Mouse (Mus musculus): ENCODE data around the gene Dcaf10. TPM values are rescaled to one million over a fixed set of nuclear protein-coding genes. Genes with fewer than 3 reads are reported as not detected.
A peak's percentile ranks its signal among the peaks of the same experiment; 100 is the strongest.

Dcaf10 gene
- total and polyA plus RNA-seq, 3 experiments: 13.8 to 28.8 (median 18.0) TPM

DNA sequence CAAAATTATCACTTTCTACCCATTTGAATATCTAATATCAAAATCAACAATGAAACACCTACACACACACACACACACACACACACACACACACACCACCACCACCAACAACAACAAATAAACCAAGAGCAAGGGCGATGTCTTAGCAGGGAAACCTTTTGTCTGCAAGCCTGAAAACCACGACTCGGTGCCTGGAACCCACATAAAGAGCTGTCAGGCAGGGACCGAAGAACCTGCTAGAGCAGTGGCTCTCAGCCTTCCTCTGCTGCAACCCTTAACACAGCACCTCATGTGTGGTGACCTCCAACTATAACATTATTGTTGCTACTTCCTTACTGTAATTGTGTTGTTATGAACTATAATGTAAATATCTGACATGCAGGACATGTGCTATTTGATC is 60.4 kb downstream of the Dcaf10 start:
- peaks cover 65% of the 10 kb centered on the region for H3K4me1 ChIP-seq (ENCODE audit: insufficient read depth, low read depth, low read length)
- TF ChIP-seq POLR2AphosphoS5 (IDR thresholded peaks at IDR 0.05; ENCODE audit: insufficient replicate concordance, low read depth, low read length): no peak
- TF ChIP-seq CTCF (IDR thresholded peaks at IDR 0.05; ENCODE audit: low read depth, low read length): no peak
- TF ChIP-seq GATA1 (IDR thresholded peaks at IDR 0.05; ENCODE audit: borderline replicate concordance, low read length): no peak
- TF ChIP-seq GATA2 (IDR thresholded peaks at IDR 0.05; ENCODE audit: borderline replicate concordance, low read depth, low read length): no peak
- TF ChIP-seq TAL1 (conservative IDR thresholded peaks at IDR 0.05; ENCODE audit: low read depth, low read length): no peak
- H3K9me3 ChIP-seq (replicated peaks): peaks cover 12% of the 10 kb centered on the region
- DNase-seq (ENCODE audit: low spot score) (no peak), ATAC-seq (ENCODE audit: extremely low read depth, insufficient number of reproducible peaks, low FRiP score, poor library complexity, severe bottlenecking) (no peak)
- peaks cover 79% of the 10 kb centered on the region for H3K36me3 ChIP-seq (replicated peaks)
- H3K4me3 ChIP-seq (ENCODE audit: low read depth, low read length): no peak overlapping the region
- no peaks in the 10 kb centered on the region for H3K27me3 ChIP-seq (ENCODE audit: insufficient read depth, low read length)

GRCm38 (mm10) chr4:45402878-45403498 is 61.1 kb downstream of the Dcaf10 start:
- DNase-seq (ENCODE audit: low spot score) (peak; percentile 31), ATAC-seq (ENCODE audit: extremely low read depth, insufficient number of reproducible peaks, low FRiP score, poor library complexity, severe bottlenecking) (no peak)
- Histone ChIP-seq H3K27me3 (ENCODE audit: insufficient read depth, low read length) (no peaks in the 10 kb centered on the region), H3K9me3 (replicated peaks) (peaks cover 12% of the 10 kb centered on the region), H3K4me1 (ENCODE audit: insufficient read depth, low read depth, low read length) (peaks cover 65% of the 10 kb centered on the region), H3K36me3 (replicated peaks) (peaks cover 73% of the 10 kb centered on the region), H3K4me3 (ENCODE audit: low read depth, low read length) (no peak overlapping the region; the same call in 1 of the 2 replicates)
- TF ChIP-seq CTCF (IDR thresholded peaks at IDR 0.05; ENCODE audit: low read depth, low read length) (no peak), GATA2 (IDR thresholded peaks at IDR 0.05; ENCODE audit: borderline replicate concordance, low read depth, low read length) (no peak), GATA1 (IDR thresholded peaks at IDR 0.05; ENCODE audit: borderline replicate concordance, low read length) (no peak), POLR2AphosphoS5 (IDR thresholded peaks at IDR 0.05; ENCODE audit: insufficient replicate concordance, low read depth, low read length) (no peak), TAL1 (conservative IDR thresholded peaks at IDR 0.05; ENCODE audit: low read depth, low read length) (no peak)

- no peak for ATAC-seq (ENCODE audit: extremely low read depth, insufficient number of reproducible peaks, low FRiP score, poor library complexity, severe bottlenecking)
- no peak for DNase-seq (ENCODE audit: low spot score)
- Histone ChIP-seq H3K4me3 (ENCODE audit: low read depth, low read length) (no peak overlapping the region; the same call in 1 of the 2 replicates), H3K4me1 (ENCODE audit: insufficient read depth, low read depth, low read length) (peaks cover 63% of the 10 kb centered on the region), H3K36me3 (replicated peaks) (peaks cover 68% of the 10 kb centered on the region), H3K27me3 (ENCODE audit: insufficient read depth, low read length) (no peaks in the 10 kb centered on the region), H3K9me3 (replicated peaks) (peaks cover 12% of the 10 kb centered on the region)
- no peak for TF ChIP-seq GATA2 (IDR thresholded peaks at IDR 0.05; ENCODE audit: borderline replicate concordance, low read depth, low read length)
- TF ChIP-seq TAL1 (conservative IDR thresholded peaks at IDR 0.05; ENCODE audit: low read depth, low read length): no peak
- TF ChIP-seq GATA1 (IDR thresholded peaks at IDR 0.05; ENCODE audit: borderline replicate concordance, low read length): no peak
- no peak for TF ChIP-seq CTCF (IDR thresholded peaks at IDR 0.05; ENCODE audit: low read depth, low read length)
- no peak for TF ChIP-seq POLR2AphosphoS5 (IDR thresholded peaks at IDR 0.05; ENCODE audit: insufficient replicate concordance, low read depth, low read length)
Observed at GRCm38 (mm10) chr4:45403499-45403878, 61.6 kb downstream of the Dcaf10 start.

GRCm38 (mm10) chr4:45404086-45404485 is 62.2 kb downstream of the Dcaf10 start:
- no peak for DNase-seq (ENCODE audit: low spot score)
- no peak for ATAC-seq (ENCODE audit: extremely low read depth, insufficient number of reproducible peaks, low FRiP score, poor library complexity, severe bottlenecking)
- Histone ChIP-seq H3K4me1 (ENCODE audit: insufficient read depth, low read depth, low read length) (peaks cover 63% of the 10 kb centered on the region), H3K4me3 (ENCODE audit: low read depth, low read length) (peak overlapping the region; percentile 38; the same call in 1 of the 2 replicates), H3K9me3 (replicated peaks) (peaks cover 8% of the 10 kb centered on the region), H3K27me3 (ENCODE audit: insufficient read depth, low read length) (no peaks in the 10 kb centered on the region), H3K36me3 (replicated peaks) (peaks cover 62% of the 10 kb centered on the region)
- TF ChIP-seq GATA1 (IDR thresholded peaks at IDR 0.05; ENCODE audit: borderline replicate concordance, low read length) (no peak), POLR2AphosphoS5 (IDR thresholded peaks at IDR 0.05; ENCODE audit: insufficient replicate concordance, low read depth, low read length) (no peak), GATA2 (IDR thresholded peaks at IDR 0.05; ENCODE audit: borderline replicate concordance, low read depth, low read length) (no peak), CTCF (IDR thresholded peaks at IDR 0.05; ENCODE audit: low read depth, low read length) (no peak)

GRCm38 (mm10) chr4:45405315-45405714 is 63.4 kb downstream of the Dcaf10 start:
- ATAC-seq (ENCODE audit: extremely low read depth, insufficient number of reproducible peaks, low FRiP score, poor library complexity, severe bottlenecking) (no peak), DNase-seq (ENCODE audit: low spot score) (no peak)
- Histone ChIP-seq H3K36me3 (replicated peaks) (peaks cover 50% of the 10 kb centered on the region), H3K9me3 (replicated peaks) (no peaks in the 10 kb centered on the region), H3K27me3 (ENCODE audit: insufficient read depth, low read length) (no peaks in the 10 kb centered on the region), H3K4me3 (ENCODE audit: low read depth, low read length) (no peak overlapping the region), H3K4me1 (ENCODE audit: insufficient read depth, low read depth, low read length) (peaks cover 60% of the 10 kb centered on the region)
- TF ChIP-seq GATA2 (IDR thresholded peaks at IDR 0.05; ENCODE audit: borderline replicate concordance, low read depth, low read length) (no peak), GATA1 (IDR thresholded peaks at IDR 0.05; ENCODE audit: borderline replicate concordance, low read length) (no peak), TAL1 (conservative IDR thresholded peaks at IDR 0.05; ENCODE audit: low read depth, low read length) (no peak), POLR2AphosphoS5 (IDR thresholded peaks at IDR 0.05; ENCODE audit: insufficient replicate concordance, low read depth, low read length) (no peak), CTCF (IDR thresholded peaks at IDR 0.05; ENCODE audit: low read depth, low read length) (no peak)

DNA sequence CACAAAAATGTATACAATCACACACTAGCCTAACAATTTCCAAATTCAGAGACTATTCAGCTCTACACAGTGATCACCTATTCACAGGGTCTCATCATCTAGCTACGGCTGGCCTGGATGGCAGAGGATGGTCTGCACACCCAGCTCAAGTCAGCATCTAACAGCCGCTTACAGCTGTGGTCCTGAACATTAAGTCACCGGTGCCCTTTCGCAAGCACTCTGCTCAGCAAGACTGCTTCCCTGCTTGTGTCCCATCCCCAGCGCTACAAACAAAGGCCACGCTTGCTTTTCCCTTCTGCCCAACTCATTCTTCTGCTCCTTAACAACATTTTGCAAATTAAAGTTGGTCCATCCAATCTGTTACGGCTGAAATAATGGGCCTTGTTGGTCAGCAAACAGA is 64.5 kb downstream of the Dcaf10 start:
- peaks cover 41% of the 10 kb centered on the region for H3K36me3 ChIP-seq (replicated peaks)
- H3K27me3 ChIP-seq (ENCODE audit: insufficient read depth, low read length): peaks cover 4% of the 10 kb centered on the region
- DNase-seq (ENCODE audit: low spot score): no peak
- peaks cover 62% of the 10 kb centered on the region for H3K4me1 ChIP-seq (ENCODE audit: insufficient read depth, low read depth, low read length)
- peak overlapping the region; percentile 59; the same call in 1 of the 2 replicates for H3K4me3 ChIP-seq (ENCODE audit: low read depth, low read length)
- ATAC-seq (ENCODE audit: extremely low read depth, insufficient number of reproducible peaks, low FRiP score, poor library complexity, severe bottlenecking): no peak
- H3K9me3 ChIP-seq (replicated peaks): no peaks in the 10 kb centered on the region
- TF ChIP-seq GATA2 (IDR thresholded peaks at IDR 0.05; ENCODE audit: borderline replicate concordance, low read depth, low read length) (no peak), TAL1 (conservative IDR thresholded peaks at IDR 0.05; ENCODE audit: low read depth, low read length) (no peak), POLR2AphosphoS5 (IDR thresholded peaks at IDR 0.05; ENCODE audit: insufficient replicate concordance, low read depth, low read length) (no peak), GATA1 (IDR thresholded peaks at IDR 0.05; ENCODE audit: borderline replicate concordance, low read length) (no peak), CTCF (IDR thresholded peaks at IDR 0.05; ENCODE audit: low read depth, low read length) (no peak)

Data from G1E (cell line).